Mouse (Mus musculus): ENCODE measurements around the gene Gm34653.

- TF ChIP-seq CTCF (IDR thresholded peaks at IDR 0.05; ENCODE audit: low read depth) (no peak), EP300 (IDR thresholded peaks at IDR 0.05; ENCODE audit: low read depth) (no peak)
Observed at GRCm38 (mm10) chr2:34835669-34836068, 2.9 kb downstream of the Gm34653 start.

All from liver, postnatal 0 days (tissue).